Comparison of ENCODE assay signal across 8 mouse cellular contexts in the genomic region with DNA sequence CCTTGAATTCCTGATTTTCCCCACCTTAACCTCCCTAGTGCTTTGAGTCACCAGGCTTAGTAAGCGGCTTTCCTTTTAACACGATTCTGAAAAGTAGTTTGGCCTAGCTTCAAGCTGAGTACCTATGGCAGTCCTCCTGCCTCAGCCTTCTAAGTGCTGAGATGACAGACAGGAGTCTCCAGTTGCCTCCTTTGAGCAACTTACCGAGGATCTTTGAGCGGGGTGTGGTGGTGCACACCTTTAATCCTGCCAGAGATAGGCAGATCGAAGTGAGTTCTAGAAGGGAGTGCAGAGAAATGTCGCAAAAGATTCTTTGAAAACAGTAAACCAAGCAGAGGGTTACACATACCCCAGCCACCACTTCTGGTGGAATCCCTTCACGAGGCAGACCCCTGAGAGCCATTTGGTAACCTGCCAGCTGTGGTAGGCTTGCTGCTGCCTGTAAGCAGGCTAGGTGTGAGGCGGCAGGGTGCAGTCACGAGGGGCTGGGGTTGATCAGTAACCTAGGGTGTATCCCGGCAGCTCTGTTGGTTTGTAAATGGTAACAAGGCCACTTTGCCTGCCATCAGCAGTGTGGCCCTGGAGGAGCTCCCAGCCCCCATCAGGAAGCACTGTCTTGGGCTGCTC. TPM values are rescaled to one million over a fixed set of nuclear protein-coding genes. Genes with fewer than 3 reads are reported as not detected.
DNase-seq lines count a peak whose midpoint lies in the region; ATAC-seq lines count a peak whose summit lies in the region.

No protein-coding gene starts in this region.

- peak overlapping the region; percentile 100 for H3K27ac ChIP-seq in embryonic facial prominence, embryonic 15.5 days (replicated peaks)
- peak overlapping the region; percentile 100 for H3K27ac ChIP-seq in lung, embryonic 15.5 days

- no peaks in the 10 kb centered on the region for H3K27me3 ChIP-seq in embryonic facial prominence, embryonic 15.5 days
- no peaks in the 10 kb centered on the region for H3K27me3 ChIP-seq in lung, embryonic 15.5 days

- peak overlapping the region; percentile 100 for H3K9ac ChIP-seq in embryonic facial prominence, embryonic 15.5 days
- H3K9ac ChIP-seq in lung, embryonic 15.5 days = peak overlapping the region; percentile 92

- ATAC-seq in embryonic facial prominence, embryonic 15.5 days (ENCODE audit: insufficient number of reproducible peaks, low FRiP score, low TSS enrichment, low read depth) = no peak
- no peak for ATAC-seq in lung, embryonic 15.5 days (ENCODE audit: borderline replicate concordance, extremely low read depth, low FRiP score, low TSS enrichment)

- WGBS in embryonic facial prominence, embryonic 15.5 days = under 1% methylated on average over 10 of the region's 10 CpGs
- under 1% methylated on average over 10 of the region's 10 CpGs for WGBS in lung, embryonic 15.5 days

- H3K4me2 ChIP-seq in embryonic facial prominence, embryonic 15.5 days (replicated peaks) = peak overlapping the region; percentile 91
- H3K4me2 ChIP-seq in lung, embryonic 15.5 days = peak overlapping the region; percentile 86

- DNase-seq in cerebellum, adult 11 months = peak; percentile 55
- no peak for DNase-seq in cerebellum, postnatal 4 days (ENCODE audit: low spot score in 2 of 2)
- peak; percentile 62 for DNase-seq in ES-CJ7 (ENCODE audit: low read depth, low spot score)
- peak; percentile 96 for DNase-seq in kidney, adult 11 months
- DNase-seq in yolk sac, embryonic 10.5 days (ENCODE audit: low spot score) = peak; percentile 90
- DNase-seq in left cerebral cortex, adult 9 months (ENCODE audit: low spot score in 2 of 2) = no peak

- peak overlapping the region; percentile 97 for H3K4me3 ChIP-seq in embryonic facial prominence, embryonic 15.5 days (replicated peaks)
- peak overlapping the region; percentile 72 for H3K4me3 ChIP-seq in lung, embryonic 15.5 days

- H3K36me3 ChIP-seq in embryonic facial prominence, embryonic 15.5 days = peaks cover 35% of the 10 kb centered on the region
- H3K36me3 ChIP-seq in lung, embryonic 15.5 days = peaks cover 30% of the 10 kb centered on the region

- peaks cover 75% of the 10 kb centered on the region for H3K4me1 ChIP-seq in embryonic facial prominence, embryonic 15.5 days
- peaks cover 65% of the 10 kb centered on the region for H3K4me1 ChIP-seq in lung, embryonic 15.5 days

- H3K9me3 ChIP-seq in embryonic facial prominence, embryonic 15.5 days (replicated peaks) = no peaks in the 10 kb centered on the region
- H3K9me3 ChIP-seq in lung, embryonic 15.5 days = no peaks in the 10 kb centered on the region

RNA-seq across cellular contexts. Expression of gene Ptbp1, which starts 1.4 kb away (rescaled TPM):
- 299 and 325 TPM in 2 replicates for polyA plus RNA-seq in embryonic facial prominence, embryonic 15.5 days (2015; fragmentation: Nextera tagmentation; extraction: Ambion mirVana)
- polyA plus RNA-seq in lung, embryonic 15.5 days (2015; fragmentation: Nextera tagmentation; extraction: Ambion mirVana) = 367 and 368 TPM in 2 replicates

RNA-seq across cellular contexts. Expression of gene Prtn3, which starts 18.6 kb away (rescaled TPM):
- polyA plus RNA-seq in embryonic facial prominence, embryonic 15.5 days (2015; fragmentation: Nextera tagmentation; extraction: Ambion mirVana) = 4.3 and 5.6 TPM in 2 replicates
- polyA plus RNA-seq in lung, embryonic 15.5 days (2015; fragmentation: Nextera tagmentation; extraction: Ambion mirVana) = 3.7 and 3.8 TPM in 2 replicates

RNA-seq across cellular contexts. Expression of gene Plppr3, which starts 18.8 kb away (rescaled TPM):
- 59.9 and 68.2 TPM in 2 replicates for polyA plus RNA-seq in embryonic facial prominence, embryonic 15.5 days (2015; fragmentation: Nextera tagmentation; extraction: Ambion mirVana)
- polyA plus RNA-seq in lung, embryonic 15.5 days (2015; fragmentation: Nextera tagmentation; extraction: Ambion mirVana) = 29.1 and 32.4 TPM in 2 replicates

RNA-seq across cellular contexts. Expression of gene Elane, which starts 30.4 kb away (rescaled TPM):
- 0.28 and 0.85 TPM in 2 replicates for polyA plus RNA-seq in embryonic facial prominence, embryonic 15.5 days (2015; fragmentation: Nextera tagmentation; extraction: Ambion mirVana)
- polyA plus RNA-seq in lung, embryonic 15.5 days (2015; fragmentation: Nextera tagmentation; extraction: Ambion mirVana) = 0.25 and 0.72 TPM in 2 replicates

RNA-seq across cellular contexts. Expression of gene Misp, which starts 34.9 kb away (rescaled TPM):
- 5.4 and 7.8 TPM in 2 replicates for polyA plus RNA-seq in embryonic facial prominence, embryonic 15.5 days (2015; fragmentation: Nextera tagmentation; extraction: Ambion mirVana)
- 7.7 and 10.2 TPM in 2 replicates for polyA plus RNA-seq in lung, embryonic 15.5 days (2015; fragmentation: Nextera tagmentation; extraction: Ambion mirVana)

Comparison
In these comparisons a context has a peak if more than half of its experiments do, and no peak if none do; other contexts are left out.
1. DNase-seq: peak in cerebellum, adult 11 months (single experiment), ES-CJ7 (single experiment), kidney, adult 11 months (single experiment) and yolk sac, embryonic 10.5 days (single experiment); none in cerebellum, postnatal 4 days (0 of 2) and left cerebral cortex, adult 9 months (0 of 2).